Mouse (Mus musculus): Measurements from ENCODE around the gene Nrarp. TPM values are rescaled to one million over a fixed set of nuclear protein-coding genes. Genes with fewer than 3 reads are reported as not detected.

Nrarp gene
- total and polyA plus RNA-seq, 3 experiments, result 0.20 to 3.1 (median 0.35) TPM

DNA sequence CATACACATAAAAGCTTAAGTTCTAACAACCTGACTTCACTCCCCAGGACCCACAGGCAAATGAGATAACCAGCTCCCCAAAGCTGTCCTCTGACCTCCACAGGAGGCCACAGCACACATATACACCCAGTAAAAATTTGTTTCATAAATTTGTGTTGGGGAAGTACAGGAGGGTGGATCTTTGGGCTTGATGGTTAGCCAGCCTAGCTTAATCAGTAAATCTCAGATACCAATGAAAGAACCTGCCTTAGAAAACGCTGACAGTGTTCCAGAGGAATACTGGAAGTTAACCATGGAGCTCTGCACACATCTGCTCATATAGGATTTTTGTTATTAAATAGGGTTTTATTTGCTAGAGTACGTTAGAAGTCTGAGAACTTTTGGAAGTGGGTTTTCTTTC lies 37.1 kb downstream of the Nrarp start:
- Histone ChIP-seq H3K27me3 (replicated peaks) (peaks cover 4% of the 10 kb centered on the region), H3K36me3 (replicated peaks in 1 of 2; ENCODE audit: control insufficient read depth in 1 of 2, insufficient read depth in 1 of 2, low read length in 1 of 2) (peaks cover 14% of the 10 kb centered on the region in 2 experiments), H3K9ac (ENCODE audit: insufficient read depth, low read depth) (no peak overlapping the region), H3K9me3 (replicated peaks; ENCODE audit: low read length) (no peaks in the 10 kb centered on the region), H3K79me2 (replicated peaks; ENCODE audit: control insufficient read depth, extremely low read depth, insufficient read depth, poor library complexity, severe bottlenecking) (no peaks in the 10 kb centered on the region), H3K4me2 (ENCODE audit: insufficient read depth, low read depth, poor library complexity, severe bottlenecking) (no peak overlapping the region), H3K4me1 (ENCODE audit: control insufficient read depth in 1 of 2, insufficient read depth in 2 of 2) (peaks cover 7 to 13% of the 10 kb centered on the region in 2 experiments; a peak in 3 of 4 replicates), H3K4me3 (replicated peaks in 1 of 3; ENCODE audit: low read depth in 2 of 3, low read length in 2 of 3, poor library complexity in 1 of 3) (no peak overlapping the region), H3K27ac (ENCODE audit: insufficient read depth, low read depth) (no peak overlapping the region)
- TF ChIP-seq SIN3A (IDR thresholded peaks at IDR 0.05; ENCODE audit: low read length) (no peak), HCFC1 (IDR thresholded peaks at IDR 0.05; ENCODE audit: low read depth, low read length) (no peak), ZNF384 (IDR thresholded peaks at IDR 0.05; ENCODE audit: low read depth, low read length) (no peak), POLR2A (IDR thresholded peaks at IDR 0.05; ENCODE audit: low read depth, low read length) (no peak), RAD21 (IDR thresholded peaks at IDR 0.05; ENCODE audit: low read depth, low read length) (no peak), SMC3 (IDR thresholded peaks at IDR 0.05; ENCODE audit: low read depth, low read length) (no peak), ELF1 (IDR thresholded peaks at IDR 0.05; ENCODE audit: low read depth, low read length) (no peak), ZKSCAN1 (IDR thresholded peaks at IDR 0.05; ENCODE audit: borderline replicate concordance, low read depth, low read length) (no peak)
- in situ Hi-C loops (cut with MboI; ENCODE audit: low pct_ligation_motif_present, low pct_unique_long_range_greater_than_20kb, low sequenced_read_pairs), result no loop called here
- dilution Hi-C loops (cut with MboI; ENCODE audit: extremely low pct_ligation_motif_present, extremely low pct_unique_long_range_greater_than_20kb, low sequenced_read_pairs), result no loop called here
- DNase-seq (ENCODE audit: extremely low read depth), result no peak

DNA sequence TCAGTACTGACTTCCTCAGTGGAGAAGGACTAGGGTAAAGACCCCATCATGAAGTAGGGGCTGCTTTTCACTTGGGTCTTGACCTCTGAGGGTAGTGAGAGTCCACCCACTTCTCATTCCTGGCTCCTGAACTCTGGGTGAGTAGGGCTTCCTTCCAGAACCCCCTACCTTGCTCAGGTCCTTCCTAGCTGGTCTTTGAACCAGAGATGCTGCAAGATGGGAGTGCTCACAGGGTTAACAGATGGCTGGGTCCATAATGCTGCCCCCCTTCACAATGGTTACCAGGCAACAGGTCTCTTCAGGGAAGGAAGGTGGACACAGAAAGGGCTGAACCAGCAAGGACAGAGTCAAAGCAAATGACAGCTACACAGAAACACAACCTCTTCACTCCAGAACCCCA lies 37.9 kb downstream of the Nrarp start, which contains the start of gene Fam166a:
Gene Fam166a, plus strand, starts transcription at position 301 of the 400 bp plus-strand sequence.
- DNase-seq (ENCODE audit: extremely low read depth), result no peak
- dilution Hi-C loops (cut with MboI; ENCODE audit: extremely low pct_ligation_motif_present, extremely low pct_unique_long_range_greater_than_20kb, low sequenced_read_pairs) (no loop called here), in situ Hi-C loops (cut with MboI; ENCODE audit: low pct_ligation_motif_present, low pct_unique_long_range_greater_than_20kb, low sequenced_read_pairs) (no loop called here)
- H3K27ac ChIP-seq (ENCODE audit: insufficient read depth, low read depth), result no peak within 1 kb of the TSS
- H3K4me2 ChIP-seq (ENCODE audit: insufficient read depth, low read depth, poor library complexity, severe bottlenecking), result no peak within 1 kb of the TSS
- H3K36me3 ChIP-seq (replicated peaks in 1 of 2; ENCODE audit: control insufficient read depth in 1 of 2, insufficient read depth in 1 of 2, low read length in 1 of 2), result peaks cover 17 to 21% of the 10 kb centered on the region in 2 experiments
- H3K79me2 ChIP-seq (replicated peaks; ENCODE audit: control insufficient read depth, extremely low read depth, insufficient read depth, poor library complexity, severe bottlenecking), result peaks cover 5% of the 10 kb centered on the region
- H3K9ac ChIP-seq (ENCODE audit: insufficient read depth, low read depth), result no peak within 1 kb of the TSS
- TF ChIP-seq NRF1 (IDR thresholded peaks at IDR 0.05; ENCODE audit: low read depth, low read length) (no peak), JUN (IDR thresholded peaks at IDR 0.05; ENCODE audit: insufficient read depth, low read depth, low read length) (no peak), NELFE (IDR thresholded peaks at IDR 0.05; ENCODE audit: low read depth, low read length) (no peak), POLR2A (IDR thresholded peaks at IDR 0.05; ENCODE audit: low read depth, low read length) (no peak), HCFC1 (IDR thresholded peaks at IDR 0.05; ENCODE audit: low read depth, low read length) (no peak), USF1 (IDR thresholded peaks at IDR 0.05; ENCODE audit: low read depth, low read length) (no peak), RCOR1 (conservative IDR thresholded peaks at IDR 0.05; ENCODE audit: low read depth, low read length) (no peak), PAX5 (IDR thresholded peaks at IDR 0.05; ENCODE audit: low read length) (no peak), TBP (conservative IDR thresholded peaks at IDR 0.05; ENCODE audit: low read depth, low read length) (no peak)
- no peaks in the 10 kb centered on the region for H3K9me3 ChIP-seq (replicated peaks; ENCODE audit: low read length)
- no peak within 1 kb of the TSS for H3K4me3 ChIP-seq (replicated peaks in 1 of 3; ENCODE audit: low read depth in 2 of 3, low read length in 2 of 3, poor library complexity in 1 of 3)
- peaks cover 4% of the 10 kb centered on the region for H3K27me3 ChIP-seq (replicated peaks)
- H3K4me1 ChIP-seq (ENCODE audit: control insufficient read depth in 1 of 2, insufficient read depth in 2 of 2), result peaks cover 11 to 13% of the 10 kb centered on the region in 2 experiments; a peak in 3 of 4 replicates

Measured in CH12.LX (cell line).